Mouse (Mus musculus) T-cell, adult 2 months (primary cell): Measurements from ENCODE around the gene Lima1.

Experiments
- DNase-seq: peaks from one replicate; pipeline ENCODE4 v3.0.0; 2022; ENCODE audit warnings: low spot score

Gene Lima1

DNA sequence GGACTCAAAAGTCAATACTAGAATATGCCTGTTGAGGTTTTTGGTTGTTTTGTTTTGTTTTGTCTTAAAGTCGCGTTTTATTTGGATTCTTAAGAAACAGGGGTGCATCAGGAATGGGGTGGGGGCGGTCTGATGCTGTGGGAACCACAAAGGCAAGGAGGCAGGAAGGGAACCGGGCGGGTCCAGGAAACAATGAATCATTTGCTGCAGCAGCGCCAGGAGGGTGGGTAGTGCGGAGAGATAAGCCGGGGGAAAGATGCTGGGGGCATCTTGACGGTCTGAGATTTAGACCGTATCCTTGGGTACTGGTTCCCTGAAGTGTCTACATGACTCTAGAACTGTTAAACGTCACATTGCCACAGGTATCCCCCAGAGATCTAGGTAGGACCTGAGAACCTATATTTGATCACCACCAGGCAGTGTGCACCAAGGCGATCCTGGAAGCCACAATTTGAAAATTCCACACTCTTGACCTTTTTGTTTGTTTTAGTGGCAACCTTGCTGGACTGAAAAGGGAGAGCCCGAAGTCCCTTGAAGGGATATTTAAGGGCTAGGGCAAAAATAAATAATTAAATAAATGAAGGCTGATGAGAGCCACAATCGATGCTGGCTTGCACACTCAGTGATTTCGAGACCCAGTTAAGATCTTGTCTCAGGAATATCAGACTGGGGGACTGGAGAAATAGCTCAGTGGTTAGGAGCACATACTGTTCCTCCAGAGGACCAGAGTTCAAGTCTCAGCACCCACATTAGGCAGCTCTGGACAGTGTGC lies 8.6 kb downstream of the Lima1 start:
- no peak for DNase-seq

DNA sequence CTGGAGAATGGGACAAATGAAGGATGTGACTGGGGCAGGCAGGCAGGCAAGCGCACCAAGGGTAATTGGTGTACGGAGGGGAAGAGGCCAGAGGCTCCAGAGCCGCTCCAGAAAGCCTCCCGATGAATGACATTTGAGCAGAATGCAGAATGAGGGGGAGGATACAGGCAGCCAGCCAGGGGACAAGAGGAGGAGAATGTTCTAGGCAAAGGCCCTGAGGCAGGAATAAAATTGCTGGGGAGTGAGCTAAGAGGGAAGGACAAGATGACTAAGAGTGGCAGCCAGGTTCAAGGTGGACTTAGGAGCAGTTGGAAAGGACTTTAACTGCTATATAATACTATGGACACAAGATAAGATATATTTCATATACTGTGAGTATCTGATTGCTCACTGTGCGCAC lies 9.3 kb downstream of the Lima1 start:
- DNase-seq: no peak

DNA sequence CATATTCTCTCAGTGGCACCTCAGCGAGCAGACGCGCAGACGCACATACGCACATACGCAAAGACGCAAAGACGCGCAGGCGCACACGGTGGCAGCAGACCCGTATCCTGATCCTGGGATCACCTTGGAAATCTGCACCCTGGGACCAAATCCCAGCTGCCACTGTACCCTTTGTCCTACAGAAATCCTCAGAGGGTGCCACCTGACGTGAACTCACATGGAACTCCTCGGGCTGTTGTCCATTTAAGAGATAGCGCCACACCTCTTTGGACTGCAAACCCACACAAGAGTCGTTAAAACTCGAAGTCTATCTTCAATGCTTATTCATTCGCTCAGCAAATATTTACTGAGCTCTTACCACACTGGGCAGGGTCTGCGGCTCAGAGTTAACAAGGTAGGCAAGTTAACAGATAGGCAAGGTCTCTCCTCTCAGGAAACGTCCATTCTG lies 9.7 kb downstream of the Lima1 start:
- DNase-seq: no peak

DNA sequence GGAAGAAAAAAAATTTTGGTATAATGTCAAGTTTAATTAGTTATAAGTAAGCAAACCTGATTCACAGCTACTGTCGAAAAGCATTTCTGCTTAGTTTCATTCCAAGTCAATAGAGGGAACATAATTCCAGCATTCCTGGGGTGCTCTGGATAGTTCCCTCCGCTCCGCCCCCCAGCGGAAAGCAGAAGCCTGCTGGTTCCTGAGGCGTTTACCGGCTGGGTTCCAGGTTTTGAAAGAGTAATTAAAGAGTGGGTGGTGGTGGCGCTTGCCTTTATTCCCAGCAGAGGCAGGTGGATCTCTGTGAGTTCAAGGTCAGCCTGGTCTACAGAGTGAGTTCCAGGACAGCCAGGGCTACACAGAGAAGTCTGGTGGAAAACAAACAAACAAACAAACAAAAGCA lies 10.2 kb downstream of the Lima1 start:
- DNase-seq: no peak

DNA sequence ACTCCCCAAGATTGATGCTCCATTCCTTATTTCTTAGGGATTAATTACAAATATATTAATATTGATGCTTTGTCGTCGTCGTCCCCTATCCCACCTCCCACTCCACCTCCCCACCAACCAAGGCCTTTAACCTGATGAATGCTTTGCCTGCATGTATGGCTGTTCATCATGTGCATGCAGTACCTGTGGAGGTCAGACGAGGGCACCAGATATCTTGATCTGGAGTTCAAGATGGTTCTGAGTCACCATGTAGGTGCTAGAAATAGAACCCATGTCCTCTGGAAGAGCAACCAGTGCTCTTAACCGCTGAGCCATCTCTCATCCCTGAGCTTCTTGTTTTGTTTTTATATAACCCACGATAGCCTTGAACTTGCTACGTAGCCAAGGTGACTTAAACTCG lies 11.5 kb downstream of the Lima1 start:
- DNase-seq: no peak

DNA sequence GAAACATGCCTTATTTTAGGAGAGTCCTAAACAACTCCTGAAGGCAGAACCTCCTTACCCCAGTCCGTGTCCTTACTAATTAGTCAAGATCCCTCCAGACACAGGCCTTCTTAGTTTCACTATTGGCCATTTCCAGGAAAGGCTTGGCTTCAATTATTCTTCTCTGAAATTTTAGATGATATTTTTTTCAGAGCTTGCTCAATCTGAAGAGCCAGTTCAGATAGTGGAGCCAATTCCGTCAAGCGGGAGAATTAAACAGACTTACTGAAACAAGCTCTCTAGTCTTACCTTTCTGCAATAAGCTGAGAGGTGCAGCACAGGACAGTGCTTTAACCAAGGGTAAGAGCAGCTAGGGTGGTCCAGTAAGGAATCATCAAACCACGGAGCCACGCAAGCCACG lies 11.9 kb downstream of the Lima1 start:
- DNase-seq: no peak

DNA sequence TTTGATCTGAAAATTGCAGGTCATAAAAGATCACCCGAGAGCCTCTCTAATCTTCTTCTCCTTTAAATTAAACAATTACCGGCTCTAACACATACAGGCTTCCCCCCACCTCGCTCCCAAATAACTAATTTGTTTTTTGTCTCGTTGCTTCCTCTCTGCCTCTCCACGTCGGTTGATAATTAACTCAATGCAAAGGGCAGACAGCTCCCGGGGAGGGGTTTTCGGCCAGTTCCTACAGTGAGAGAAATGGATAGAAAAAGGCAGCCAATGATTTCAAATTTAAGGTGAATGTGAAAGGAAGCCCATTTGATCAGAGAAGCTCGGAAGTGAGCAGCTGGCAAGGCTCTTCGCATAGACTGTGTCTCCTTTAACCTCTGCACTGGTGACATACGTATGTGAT lies 12.8 kb downstream of the Lima1 start:
- DNase-seq: no peak

DNA sequence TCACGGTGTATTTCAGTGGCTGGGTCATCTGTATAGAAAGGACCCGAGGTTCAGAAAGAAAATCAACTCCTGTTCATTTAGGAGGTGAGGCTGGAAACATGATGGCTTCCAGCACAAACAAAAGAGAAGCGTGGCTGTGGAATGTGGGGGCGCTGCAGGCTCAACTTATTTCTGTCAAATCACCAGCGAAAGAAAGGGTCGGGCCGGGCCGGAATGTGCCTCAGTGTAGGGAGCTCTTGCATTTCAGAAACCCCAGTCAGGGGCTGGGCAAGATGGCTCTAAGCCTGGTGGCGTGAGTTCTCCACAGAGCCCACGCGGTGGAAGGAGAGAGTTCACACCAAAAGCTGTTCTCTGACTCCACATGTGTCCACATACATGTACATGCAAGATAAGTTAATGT lies 13.3 kb downstream of the Lima1 start:
- DNase-seq: no peak

DNA sequence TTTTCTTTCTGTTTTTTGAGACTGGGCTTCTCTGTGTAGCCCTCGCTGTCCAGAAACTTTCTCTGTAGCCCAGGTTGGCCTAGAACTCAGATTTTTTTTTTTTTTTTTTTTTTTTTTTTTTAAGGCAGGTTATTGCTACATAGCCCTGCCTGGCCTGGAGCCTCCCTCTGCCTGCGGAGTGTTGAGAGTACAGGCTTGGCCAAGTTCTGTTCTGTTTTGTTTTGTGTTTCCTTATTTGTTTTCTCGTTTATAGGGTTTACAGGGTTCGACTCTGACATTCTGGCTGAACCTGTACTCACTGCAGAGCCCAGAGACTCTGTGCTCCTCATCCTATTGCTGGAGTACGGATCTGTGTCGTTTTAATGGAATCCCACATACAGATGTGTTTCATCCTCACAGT lies 13.7 kb downstream of the Lima1 start:
- no peak for DNase-seq

DNA sequence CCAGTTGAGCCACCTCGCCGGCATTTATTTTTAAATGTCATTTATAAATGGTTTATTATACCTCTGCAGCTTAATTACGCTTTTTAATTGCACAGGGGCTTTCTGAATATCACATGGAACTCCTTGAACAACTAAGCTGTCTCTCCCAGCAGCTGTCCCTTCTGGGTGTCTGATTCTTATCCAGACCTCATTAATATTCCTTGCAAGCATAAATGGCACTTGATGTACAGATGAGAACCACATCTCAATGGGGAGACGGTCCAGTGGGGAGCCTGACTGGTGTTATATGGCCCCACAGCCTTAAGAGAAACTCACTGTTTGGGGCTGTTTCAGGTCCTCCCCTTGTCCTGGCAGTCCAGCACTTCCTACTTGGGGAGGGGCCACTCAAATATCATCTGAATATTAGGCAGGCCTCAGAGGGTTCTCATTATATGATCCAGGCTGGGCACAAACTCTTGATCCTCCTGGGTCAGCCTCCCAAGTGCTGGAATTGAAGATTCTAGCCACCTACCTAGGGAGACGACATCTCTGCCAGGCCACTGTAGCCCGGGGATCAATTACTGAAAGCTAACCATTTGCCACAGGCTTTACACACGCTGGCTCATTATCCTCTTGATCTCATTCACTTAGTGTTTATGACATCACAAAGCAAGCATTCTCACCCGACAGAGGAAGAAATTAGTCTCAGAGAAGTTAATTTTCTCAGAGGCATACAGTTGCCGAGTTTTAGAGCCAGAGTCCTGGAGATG lies 15.4 kb downstream of the Lima1 start:
- no peak for DNase-seq

DNA sequence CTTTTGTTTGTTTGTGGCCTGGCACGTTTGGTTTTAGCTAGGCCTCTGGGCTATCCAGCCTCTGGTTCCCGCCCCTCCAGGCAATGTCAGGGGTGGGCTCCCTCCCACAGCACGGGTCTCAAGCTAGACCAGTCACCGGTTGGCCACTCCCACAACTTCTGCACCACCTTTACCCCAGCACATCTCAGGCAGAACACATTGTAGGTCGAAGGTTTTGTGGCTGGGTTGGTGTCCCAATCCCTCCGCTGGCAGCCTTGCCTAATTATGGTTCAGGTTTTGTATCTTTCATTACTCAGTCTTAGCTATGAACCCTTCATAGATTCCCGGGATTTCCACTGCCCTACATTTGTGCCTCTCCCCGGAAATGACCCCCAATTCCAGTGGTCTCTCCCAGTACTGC lies 17.8 kb downstream of the Lima1 start:
- no peak for DNase-seq

DNA sequence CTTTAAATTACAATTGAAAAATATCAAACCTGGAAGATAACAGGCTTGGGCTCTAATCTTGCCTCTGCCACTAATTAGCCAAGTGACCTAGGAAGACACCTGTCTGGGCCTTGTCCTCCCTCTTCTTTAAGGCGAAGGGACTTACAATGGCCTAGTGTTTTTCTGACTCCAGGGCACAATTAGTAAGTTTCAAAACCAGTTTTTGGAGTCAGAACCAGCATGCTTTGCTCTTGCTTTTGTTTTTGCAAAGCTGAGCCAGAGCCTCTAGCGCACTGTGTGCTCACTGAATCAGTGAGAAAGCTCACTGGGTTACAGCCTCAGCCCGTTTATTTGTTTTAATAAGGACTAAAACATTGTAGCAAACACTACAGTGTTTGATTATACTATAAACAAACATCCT lies 20.1 kb downstream of the Lima1 start:
- no peak for DNase-seq

DNA sequence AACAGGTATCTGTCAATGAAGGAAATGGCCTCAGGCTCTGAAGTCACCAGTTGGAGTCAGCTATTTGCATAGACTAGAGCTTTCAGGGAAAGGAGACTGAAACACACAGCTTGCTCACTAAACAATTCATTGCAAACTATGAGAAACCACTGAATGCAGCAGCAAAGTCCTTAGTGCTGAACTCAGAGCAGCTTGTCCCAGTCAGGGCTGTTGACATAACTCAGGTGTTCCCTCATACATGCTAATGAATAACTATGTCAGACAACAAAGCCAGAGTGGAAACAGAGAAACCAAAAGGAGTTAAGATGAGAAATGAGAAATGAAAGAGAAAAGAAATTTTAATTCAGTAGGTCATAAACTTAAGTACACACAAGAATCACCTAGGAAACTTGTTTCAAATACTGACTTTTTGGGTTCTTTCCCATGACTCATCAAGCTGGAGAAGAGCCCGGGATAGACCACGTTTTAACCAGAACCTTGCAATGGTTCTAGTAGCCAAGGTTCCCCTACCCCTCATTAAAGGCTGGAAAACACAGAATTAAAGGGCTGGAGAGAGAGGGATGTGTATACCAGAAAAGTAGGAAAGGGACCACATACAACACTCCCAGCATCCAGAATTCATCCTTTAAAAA lies 22.5 kb downstream of the Lima1 start:
- no peak for DNase-seq

DNA sequence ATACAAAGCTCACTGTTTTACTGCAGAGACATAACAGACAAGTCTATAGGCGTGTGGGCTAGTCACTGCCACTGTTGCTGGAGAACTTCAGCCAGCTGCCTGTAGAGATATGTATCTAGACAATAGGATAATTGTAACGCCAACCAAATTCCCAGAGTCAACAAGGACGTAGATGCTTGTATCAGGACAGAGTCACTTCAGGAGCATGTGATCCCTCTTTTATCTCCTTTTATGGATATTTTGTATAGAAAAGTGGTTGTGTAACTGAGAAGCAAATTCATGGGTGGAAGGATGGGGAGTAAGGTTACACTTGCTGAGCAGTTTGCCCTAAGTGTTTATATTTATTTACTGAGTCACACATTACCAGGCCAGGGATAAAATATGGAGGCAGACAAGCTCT lies 25.0 kb downstream of the Lima1 start:
- no peak for DNase-seq

DNA sequence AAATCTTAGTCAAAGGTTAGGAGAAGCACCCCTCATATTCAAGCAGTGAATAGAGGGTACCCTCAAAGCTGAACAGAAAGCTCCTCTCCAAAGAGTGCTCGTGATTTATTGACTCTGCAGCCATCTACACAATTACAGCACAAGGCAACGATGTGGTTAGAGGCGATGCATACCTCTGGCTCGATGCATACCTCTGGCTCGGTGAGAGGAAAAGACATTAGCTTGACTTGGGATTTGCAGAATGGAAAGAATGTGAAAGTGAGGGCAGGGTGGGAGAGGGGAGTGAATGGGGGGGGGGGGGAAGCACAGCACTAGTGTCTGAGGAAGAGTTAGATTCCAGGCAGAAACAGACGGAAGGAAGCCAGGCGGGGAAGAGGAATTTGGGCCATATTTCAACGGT lies 27.3 kb downstream of the Lima1 start:
- no peak for DNase-seq

DNA sequence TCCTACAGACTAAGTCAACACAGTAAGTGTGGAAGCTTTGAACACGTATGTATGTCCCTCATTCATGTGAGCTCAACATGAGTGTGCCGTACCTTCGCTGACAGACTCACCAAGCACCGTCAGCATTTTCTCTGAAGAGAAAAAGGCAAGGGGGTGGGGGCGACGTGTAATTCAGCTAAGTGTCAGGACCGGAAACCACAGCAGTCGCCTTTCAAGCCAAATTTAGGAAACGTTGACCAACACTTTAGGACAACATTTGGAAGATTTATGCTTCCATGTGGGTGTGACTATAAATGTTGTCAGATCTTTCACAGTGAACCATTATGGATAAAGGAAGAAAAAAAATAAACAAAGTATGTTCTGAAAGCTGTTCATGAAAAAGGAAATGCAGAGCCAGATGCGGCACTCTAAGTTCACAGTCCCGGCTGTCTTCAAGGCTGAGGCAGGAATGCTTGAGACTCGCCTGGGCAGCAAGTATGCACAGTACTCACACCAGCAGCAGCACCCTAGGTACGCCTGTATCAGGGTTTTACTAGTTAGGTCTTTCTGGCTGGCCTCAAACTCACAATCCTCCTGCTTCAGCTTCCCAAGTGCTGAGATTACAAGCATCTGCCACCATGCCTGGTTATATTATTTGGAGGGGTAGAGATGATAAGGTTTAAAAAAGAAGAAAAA lies 27.9 kb downstream of the Lima1 start:
- DNase-seq: no peak

DNA sequence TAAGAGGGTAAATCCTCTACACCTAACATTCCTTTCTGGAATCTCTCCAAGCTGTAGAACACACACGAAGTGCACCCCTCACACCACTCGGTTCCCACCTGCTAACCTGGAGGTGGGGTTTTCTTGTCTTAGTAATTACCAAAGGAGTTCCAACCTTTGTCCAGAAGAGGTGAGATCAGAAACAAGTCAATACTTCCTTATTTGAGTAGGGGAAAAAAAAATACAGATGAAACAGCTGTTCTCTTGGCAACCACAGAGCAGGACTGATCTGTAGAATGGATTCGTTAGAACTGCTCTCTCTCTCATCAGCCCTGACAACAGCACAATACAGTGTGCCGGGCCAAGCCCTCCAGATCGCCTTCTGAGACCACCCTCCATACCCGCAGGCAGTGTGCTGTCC lies 28.6 kb downstream of the Lima1 start:
- DNase-seq: no peak

DNA sequence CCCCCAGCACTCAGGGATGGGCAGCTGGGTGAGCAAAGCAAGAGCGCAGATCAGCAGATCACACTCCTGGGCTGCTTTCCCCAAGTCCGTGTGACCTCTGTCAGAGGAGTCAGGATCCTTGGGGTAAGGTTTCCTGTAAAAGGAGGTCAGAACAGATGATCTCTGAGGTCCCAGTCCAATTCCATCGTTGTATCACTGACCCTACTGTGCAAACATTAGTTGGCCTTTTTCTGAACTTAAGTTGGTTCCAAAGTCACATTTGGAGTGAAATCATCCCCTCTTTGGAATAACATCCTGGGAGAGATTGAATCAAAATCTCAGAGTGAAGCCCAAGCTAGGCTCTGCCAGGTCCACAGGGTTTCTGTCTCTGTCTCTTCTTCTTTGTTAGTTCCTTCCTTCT lies 31.4 kb downstream of the Lima1 start:
- DNase-seq: no peak

DNA sequence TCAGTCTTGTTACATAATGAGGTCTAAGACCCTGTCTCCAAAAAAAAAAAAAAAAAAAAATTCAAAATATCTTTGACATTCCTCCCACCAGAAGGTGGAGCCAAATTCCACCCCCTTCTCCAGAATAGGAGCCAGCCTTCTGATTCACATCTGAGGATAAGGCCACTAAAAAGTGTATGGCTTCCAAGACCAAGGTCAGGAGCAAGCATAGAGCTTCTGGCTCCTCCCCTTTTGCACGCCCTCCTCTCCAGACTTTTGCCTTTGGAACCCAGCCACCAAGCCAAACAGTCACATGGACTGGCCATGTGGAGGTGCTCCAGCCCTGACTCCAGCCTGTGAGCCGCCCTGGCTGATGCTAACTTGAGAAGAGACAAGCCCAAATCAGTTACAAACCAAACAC lies 35.3 kb downstream of the Lima1 start:
- no peak for DNase-seq

DNA sequence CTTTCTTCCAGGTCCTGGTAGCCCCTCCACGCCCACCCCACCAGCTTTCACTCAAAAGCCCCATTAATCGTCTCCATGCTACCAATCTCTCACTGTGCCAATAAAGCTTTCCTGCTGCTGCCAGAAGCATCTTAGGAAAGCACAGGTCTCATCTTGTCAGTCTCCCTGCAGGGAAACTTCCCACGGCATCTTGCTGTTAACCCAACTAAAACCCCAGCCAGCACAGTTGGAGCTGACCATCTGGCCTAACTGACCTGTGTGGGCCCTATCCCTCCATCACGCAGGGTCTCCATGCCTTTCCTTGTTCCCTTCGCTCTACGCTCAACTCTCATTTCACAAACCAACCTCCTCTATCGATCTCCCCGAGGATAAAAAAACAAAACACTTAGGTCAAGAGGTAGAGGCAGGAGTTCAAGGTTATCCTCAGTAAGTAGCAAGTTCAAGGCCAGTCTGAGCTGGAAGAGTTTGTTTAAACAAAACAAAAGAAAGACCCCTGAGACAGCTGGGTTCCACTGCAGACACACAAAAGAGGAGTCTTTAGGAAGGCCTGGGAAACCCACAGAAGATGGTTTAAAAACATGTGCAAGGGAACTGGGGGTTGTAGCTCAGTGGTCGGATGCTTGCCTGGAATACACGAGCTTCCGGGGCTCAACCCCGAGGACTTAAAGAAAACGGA lies 36.0 kb downstream of the Lima1 start:
- no peak for DNase-seq

DNA sequence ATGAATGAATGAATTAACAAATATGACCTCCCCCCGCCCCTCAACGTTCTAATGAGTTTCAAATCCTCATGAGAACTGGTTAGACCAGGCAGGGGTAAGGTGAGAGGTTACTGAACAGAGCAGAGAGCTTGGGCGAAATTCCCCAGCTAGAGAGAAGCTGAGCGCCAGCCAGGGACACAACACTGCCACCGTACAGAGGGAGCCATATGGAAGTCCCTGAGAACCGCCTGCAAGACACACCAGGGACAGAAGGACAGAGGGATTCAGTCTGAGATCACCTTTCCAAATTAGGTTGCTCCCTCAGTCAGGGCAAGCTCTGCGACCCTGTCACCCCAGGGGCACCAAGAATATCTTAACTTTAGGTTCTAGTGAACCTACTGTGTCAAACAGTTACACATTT lies 37.7 kb downstream of the Lima1 start:
- no peak for DNase-seq

DNA sequence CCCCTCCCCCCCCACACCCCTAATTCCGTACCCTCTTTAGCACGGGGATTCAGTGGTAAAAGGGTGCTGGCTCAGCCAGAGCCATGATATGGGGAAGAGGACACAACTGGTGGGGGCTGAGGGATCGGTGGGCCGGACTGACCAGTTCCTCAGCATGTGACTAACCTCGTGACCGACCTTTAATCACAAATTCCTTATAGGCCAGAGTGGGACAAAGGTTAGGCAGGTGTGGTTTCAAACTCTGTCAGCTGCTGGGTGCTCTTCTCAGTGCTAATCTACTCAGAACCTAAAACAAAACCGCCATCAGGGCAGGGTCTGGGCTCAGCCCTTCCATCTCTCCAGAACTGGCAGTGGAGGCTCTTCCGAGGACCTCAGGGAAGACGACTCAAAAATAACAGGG lies 40.1 kb downstream of the Lima1 start:
- no peak for DNase-seq
